Mouse (Mus musculus) thymus, adult 2 months (tissue): ENCODE results near the gene Trak2. TPM values are rescaled to one million over a fixed set of nuclear protein-coding genes. Genes with fewer than 3 reads are reported as not detected.

Experiments
- DNase-seq: peaks from one replicate; pipeline ENCODE4 v3.0.0; 2021
- H3K27ac ChIP-seq: fragments of 200-500 bp; 2 replicates; pipeline ENCODE4 v1.5.1; 2012; ENCODE audit warnings: low read length, control low read depth; ENCODE audit not compliant: control insufficient read depth, insufficient read depth
- H3K27me3 ChIP-seq: fragments of 200-500 bp; 2 replicates; pipeline ENCODE4 v1.6.1; 2012; ENCODE audit warnings: mild to moderate bottlenecking, low read length, moderate library complexity, mixed read lengths; ENCODE audit not compliant: control insufficient read depth, insufficient read depth
- H3K36me3 ChIP-seq: fragments of 200-500 bp; 2 replicates; pipeline ENCODE4 v1.6.1; 2012; ENCODE audit warnings: mild to moderate bottlenecking, low read length, moderate library complexity; ENCODE audit not compliant: control insufficient read depth, insufficient read depth
- H3K4me1 ChIP-seq: fragments of 200-500 bp; replicated peaks from 2 replicates; pipeline ENCODE4 v1.6.1; 2012; ENCODE audit warnings: low read length; ENCODE audit not compliant: control insufficient read depth, insufficient read depth
- H3K4me3 ChIP-seq: fragments of 200-500 bp; 2 replicates; pipeline ENCODE4 v1.5.1; 2012; ENCODE audit warnings: mild to moderate bottlenecking, low read length, control low read depth, moderate library complexity; ENCODE audit not compliant: control insufficient read depth, insufficient read depth
- CTCF ChIP-seq: fragments of 200-500 bp; IDR thresholded peaks from 2 replicates; pipeline ENCODE4 v1.5.1; 2012; ENCODE audit warnings: mild to moderate bottlenecking, control low read depth, low read length, moderate library complexity, borderline replicate concordance; ENCODE audit not compliant: control insufficient read depth, poor library complexity, insufficient read depth; ENCODE audit errors: extremely low read depth
- POLR2A ChIP-seq: fragments of 200-500 bp; IDR thresholded peaks from 2 replicates; pipeline ENCODE4 v1.6.1; 2012; ENCODE audit warnings: mild to moderate bottlenecking, low read length, control low read depth, moderate library complexity; ENCODE audit not compliant: control insufficient read depth, poor library complexity, insufficient read depth; ENCODE audit errors: extremely low read depth
- WGBS: fragments of 180-500 bp; shearing (Covaris S2); methylation state at CpG from one replicate; pipeline ENCODE4 v1.1.7; 2018; 5-methylcytosine and 5-hydroxymethylcytosine counted together
- polyA plus RNA-seq: library from polyadenylated mRNA; depleted of rRNA; stranded (reverse); fragments of >200 nt; gene quantifications from 2 replicates; pipeline ENCODE4 v1.2.3, GENCODE M21; 2012

The Trak2 gene
- polyA plus RNA-seq, 1 experiment: 46.6 TPM

DNA sequence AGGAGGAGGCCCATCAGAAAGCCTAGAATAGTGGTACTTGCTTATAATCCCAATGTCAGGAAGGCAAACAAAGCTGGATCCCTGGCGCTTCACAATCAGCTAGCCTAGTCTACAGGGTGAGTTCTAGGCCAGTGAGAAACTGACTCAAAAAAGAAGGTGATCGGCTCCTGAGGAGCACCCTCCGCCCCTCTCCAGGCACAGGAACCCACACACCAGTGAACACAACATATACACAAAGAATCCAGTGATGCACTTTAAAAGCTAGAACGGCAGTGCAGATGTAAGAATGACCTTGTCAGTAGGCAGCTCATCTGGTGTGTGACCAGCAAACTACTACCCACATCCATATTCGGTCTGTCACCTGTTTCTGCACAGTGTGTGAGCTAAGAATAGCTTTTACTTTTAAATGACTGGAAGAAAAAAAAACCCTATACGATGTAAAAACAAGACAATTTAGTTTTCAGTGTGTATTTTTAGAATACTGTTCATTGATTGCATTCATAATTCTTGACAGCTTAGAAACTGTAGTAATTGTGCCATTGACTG is 23.6 kb downstream of the Trak2 start:
- Histone ChIP-seq H3K27ac (no peak overlapping the region), H3K27me3 (no peaks in the 10 kb centered on the region), H3K36me3 (peaks cover 13% of the 10 kb centered on the region), H3K4me1 (peaks cover 6% of the 10 kb centered on the region), H3K4me3 (no peak overlapping the region)
- no peak for DNase-seq
- TF ChIP-seq CTCF (no peak), POLR2A (no peak)
- WGBS: 67% methylated on average over 6 of the region's 6 CpGs

DNA sequence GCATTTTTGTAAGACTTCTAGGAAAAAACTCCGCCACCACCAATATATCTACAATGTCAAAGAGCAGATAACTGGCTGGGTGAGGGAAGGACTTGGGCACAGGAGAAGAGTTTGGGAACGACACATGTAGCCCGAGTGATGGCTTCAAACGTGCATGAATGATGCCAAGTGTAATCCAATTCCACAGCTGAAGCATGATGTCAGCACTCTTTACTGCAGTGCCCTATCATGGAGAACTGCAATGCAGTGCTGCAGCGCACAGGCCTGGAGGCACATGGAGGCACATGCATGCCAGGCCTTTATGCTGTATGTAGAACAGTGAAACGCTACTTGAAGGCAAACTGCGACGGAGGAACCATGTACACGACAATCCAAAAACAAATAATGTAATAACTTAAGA is 26.5 kb downstream of the Trak2 start:
- H3K27ac ChIP-seq: no peak overlapping the region
- TF ChIP-seq POLR2A (no peak), CTCF (no peak)
- WGBS: 95% methylated on average over 9 of the region's 9 CpGs
- no peaks in the 10 kb centered on the region for H3K27me3 ChIP-seq
- DNase-seq: no peak
- peaks cover 13% of the 10 kb centered on the region for H3K36me3 ChIP-seq
- H3K4me1 ChIP-seq: no peaks in the 10 kb centered on the region
- H3K4me3 ChIP-seq: no peak overlapping the region

DNA sequence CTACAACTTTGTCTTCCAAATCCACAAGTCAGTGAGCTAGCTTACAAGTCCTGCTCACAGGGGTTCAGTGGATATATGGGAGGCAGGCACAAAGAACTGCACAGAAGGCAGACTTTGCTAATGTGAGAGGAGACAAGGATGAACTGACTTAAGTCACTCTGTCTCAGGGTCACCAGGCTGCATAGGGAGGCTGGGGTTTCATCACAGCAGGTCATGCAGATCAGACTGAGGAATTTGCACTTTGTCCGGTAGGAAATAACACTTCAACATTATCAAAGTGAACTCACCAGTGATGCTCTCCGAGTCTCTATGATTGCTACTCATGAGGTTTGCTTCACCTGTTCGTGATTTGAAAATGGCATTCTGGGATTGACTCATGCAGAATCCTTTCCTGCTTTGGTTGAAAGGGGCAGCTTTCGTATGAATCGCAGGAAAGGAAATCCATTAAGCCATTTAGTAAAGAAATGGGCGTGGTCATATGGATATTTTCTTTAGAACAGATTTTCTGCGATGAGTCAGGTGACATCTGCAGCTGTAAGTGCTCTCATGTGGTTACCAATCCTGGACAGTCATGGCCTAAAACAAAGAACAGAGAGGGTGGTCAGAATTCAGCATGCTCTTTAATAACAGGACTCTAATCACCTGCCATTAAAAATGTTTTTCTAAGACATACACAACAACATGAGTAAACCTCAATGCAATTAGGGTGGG is 27.1 kb downstream of the Trak2 start:
- 97% methylated on average over 7 of the region's 7 CpGs for WGBS
- Histone ChIP-seq H3K36me3 (peaks cover 13% of the 10 kb centered on the region), H3K27me3 (no peaks in the 10 kb centered on the region), H3K4me1 (no peaks in the 10 kb centered on the region), H3K27ac (no peak overlapping the region), H3K4me3 (no peak overlapping the region)
- DNase-seq: no peak
- TF ChIP-seq POLR2A (no peak), CTCF (no peak)

DNA sequence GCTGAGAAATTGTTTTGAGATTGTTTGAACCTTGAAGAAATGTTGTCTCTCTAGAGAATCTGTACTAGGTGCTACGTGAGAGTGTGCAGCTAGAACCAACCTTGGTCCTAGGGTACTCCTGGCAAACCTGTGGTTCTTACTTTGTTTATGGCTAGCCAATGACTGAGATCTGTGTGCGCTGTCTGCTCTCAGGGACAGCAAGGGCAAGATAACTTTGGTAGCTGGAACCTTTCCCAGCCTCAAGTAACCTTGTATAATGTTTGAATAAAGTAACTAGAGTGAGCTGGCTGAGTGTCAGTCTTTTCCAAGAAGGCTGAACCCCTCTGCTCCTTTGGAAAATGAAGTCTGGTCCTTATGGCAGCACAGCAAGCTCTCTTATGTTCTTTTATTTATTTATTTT is 27.7 kb downstream of the Trak2 start:
- no peak overlapping the region for H3K27ac ChIP-seq
- 99% methylated on average over 2 of the region's 2 CpGs for WGBS

DNA sequence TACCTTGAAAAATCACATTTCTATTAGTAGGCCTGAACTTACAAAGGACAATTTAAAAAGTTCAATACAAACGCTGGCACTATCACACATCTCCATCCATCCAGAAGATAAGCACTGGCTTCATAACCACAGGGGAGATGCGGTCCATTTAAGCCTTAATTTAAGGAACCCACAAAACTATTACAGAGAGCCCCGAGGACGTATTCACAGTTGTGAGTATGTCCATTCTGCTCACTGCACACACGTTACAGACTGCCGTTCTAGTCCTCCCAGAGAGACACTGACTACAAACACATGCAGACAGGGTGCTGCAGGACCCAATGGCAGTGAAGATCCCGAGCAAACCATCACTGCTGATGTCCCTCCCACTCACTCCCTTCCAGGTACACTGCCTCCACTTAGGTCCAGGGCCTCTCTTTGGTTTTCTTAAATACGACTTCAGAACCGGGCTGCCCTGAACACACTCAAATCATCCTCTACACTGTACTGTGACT is 35.6 kb downstream of the Trak2 start:
- H3K4me3 ChIP-seq: no peak overlapping the region
- no peak for DNase-seq
- no peak overlapping the region for H3K27ac ChIP-seq
- H3K4me1 ChIP-seq: no peaks in the 10 kb centered on the region; the same call in 1 of the 2 replicates
- no peaks in the 10 kb centered on the region for H3K27me3 ChIP-seq
- 85% methylated on average over 9 of the region's 9 CpGs for WGBS
- H3K36me3 ChIP-seq: peaks cover 6% of the 10 kb centered on the region; the same call in 1 of the 2 replicates
- TF ChIP-seq POLR2A (no peak), CTCF (no peak)

More for the DNA sequence above, 27.7 kb downstream of the Trak2 start:
- Histone ChIP-seq H3K27me3 (no peaks in the 10 kb centered on the region), H3K4me1 (no peaks in the 10 kb centered on the region), H3K36me3 (peaks cover 13% of the 10 kb centered on the region), H3K4me3 (no peak overlapping the region)
- no peak for TF ChIP-seq CTCF
- TF ChIP-seq POLR2A: no peak
- DNase-seq: no peak

DNA sequence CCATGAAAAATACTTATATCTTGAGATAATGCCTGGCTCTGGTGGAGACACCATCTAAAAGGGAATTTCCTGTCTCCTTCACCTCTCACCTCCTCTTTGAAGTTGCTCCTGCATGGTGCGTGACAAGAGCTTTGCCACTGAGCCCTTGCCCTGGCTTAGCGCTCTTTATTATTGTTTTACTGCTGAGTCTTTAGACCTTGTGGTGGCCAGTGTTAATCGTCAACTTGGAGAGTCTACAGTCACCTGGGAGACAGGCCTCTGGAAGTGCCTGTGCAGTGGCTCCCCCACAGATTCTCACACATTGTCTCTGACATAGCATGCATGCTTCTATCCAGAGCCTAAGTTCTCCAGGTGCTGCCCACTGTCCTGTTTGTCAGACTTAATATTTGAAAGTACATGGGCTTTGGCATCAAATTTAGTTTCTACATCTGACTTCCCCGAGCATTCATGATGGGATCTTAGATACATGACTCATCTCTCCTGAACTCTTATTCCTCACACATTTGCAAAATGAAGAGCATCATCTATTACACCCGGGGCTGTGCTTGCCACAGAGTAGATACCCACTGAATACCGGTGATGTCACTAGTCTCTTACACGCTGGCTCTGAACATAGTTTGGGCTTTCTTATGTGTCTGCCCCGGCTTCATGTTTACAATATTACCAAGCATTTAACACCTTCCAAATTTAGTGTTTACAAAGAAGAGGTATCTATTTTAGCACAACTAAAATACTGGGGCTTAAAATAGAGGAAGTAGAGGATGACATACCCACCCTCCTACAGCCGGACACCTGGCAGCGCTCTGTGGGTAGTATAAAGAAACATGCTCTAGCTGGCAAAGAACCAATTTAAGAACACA is 36.3 kb downstream of the Trak2 start:
- 84% methylated on average over 10 of the region's 10 CpGs for WGBS
- Histone ChIP-seq H3K27ac (no peak overlapping the region), H3K36me3 (peaks cover 6% of the 10 kb centered on the region; the same call in 1 of the 2 replicates), H3K4me3 (no peak overlapping the region), H3K27me3 (no peaks in the 10 kb centered on the region), H3K4me1 (no peaks in the 10 kb centered on the region; the same call in 1 of the 2 replicates)
- no peak for DNase-seq
- no peak for TF ChIP-seq POLR2A
- TF ChIP-seq CTCF: no peak

DNA sequence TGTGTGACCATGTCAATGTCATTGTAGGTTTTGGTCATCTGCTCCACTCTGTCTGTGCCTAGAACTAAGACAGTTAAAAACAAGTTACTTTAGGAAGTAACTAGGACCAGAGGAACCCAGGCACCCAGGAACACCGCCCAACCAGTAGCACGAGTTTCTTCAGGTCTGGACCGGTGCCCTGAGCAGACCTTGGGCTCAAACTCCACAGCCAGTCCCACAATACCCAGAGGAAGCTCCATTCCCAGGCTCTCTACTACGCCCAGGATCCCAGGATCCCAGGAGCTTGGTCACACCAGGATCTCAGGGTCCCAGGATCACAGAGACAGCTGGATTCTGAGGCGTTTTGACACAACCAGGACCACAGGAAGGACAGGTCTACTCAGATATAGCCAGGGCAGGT is 46.6 kb downstream of the Trak2 start:
- TF ChIP-seq CTCF: no peak
- no peak for TF ChIP-seq POLR2A
- no peaks in the 10 kb centered on the region for H3K4me1 ChIP-seq
- peaks cover 11% of the 10 kb centered on the region for H3K36me3 ChIP-seq
- H3K27ac ChIP-seq: no peak overlapping the region
- 95% methylated on average over 5 of the region's 5 CpGs for WGBS
- no peak overlapping the region for H3K4me3 ChIP-seq
- H3K27me3 ChIP-seq: no peaks in the 10 kb centered on the region
- no peak for DNase-seq
